Mouse (Mus musculus) right cerebral cortex, adult 2 months (tissue): ENCODE measurements around the gene Saxo1.

ENCODE experiments used
- DNase-seq, 2 experiments: peaks; one replicate each; pipeline ENCODE4 v3.0.0; 2021 to 2022; ENCODE audit warnings: low spot score in 2 of 2

Gene Saxo1

DNA sequence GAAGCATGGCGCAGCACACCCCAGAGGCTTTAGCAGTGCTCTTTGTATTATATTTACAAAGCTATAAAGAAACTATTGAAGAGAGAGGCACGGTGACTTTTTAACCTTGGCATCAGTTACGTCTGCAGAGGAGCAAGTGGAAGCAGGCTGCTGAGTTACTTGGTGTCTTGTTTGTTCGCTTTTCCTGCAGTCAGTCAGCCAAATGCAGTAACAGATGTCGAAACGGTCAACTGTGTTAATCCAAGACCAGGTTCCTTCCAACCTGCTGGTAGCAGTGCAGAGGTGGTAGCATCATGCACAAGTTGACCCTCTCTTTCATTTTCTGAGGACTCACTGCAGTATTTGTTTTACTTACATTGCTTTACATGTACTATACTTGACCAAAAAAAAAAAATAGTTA, 135.5 kb downstream of the Saxo1 start:
- DNase-seq, result no peak

- no peak for DNase-seq
These were observed 141.6 kb downstream of the Saxo1 start for GRCm38 (mm10) chr4:86416401-86417025.

GRCm38 (mm10) chr4:86413388-86413787, 144.7 kb downstream of the Saxo1 start:
- DNase-seq, result no peak

DNA sequence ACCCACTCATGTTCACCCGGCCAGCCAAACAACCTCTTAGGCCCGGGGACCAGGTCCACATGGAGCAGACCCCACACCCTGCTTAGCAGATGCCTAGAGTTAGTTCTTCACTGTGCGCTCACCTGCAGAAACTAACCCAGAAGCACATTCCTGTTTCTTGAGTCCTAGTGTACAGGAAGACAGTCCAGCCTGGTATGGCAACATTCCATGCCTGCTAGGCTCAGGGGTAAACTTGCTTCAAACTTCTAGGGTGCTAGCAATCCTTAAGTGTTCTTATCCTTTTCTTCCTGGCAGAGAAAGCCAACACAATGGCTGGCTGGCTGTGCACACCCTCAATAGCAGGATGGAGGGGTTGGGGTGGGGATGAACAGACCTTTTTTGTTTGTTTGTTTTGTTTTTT, 147.2 kb downstream of the Saxo1 start:
- DNase-seq, result no peak

DNA sequence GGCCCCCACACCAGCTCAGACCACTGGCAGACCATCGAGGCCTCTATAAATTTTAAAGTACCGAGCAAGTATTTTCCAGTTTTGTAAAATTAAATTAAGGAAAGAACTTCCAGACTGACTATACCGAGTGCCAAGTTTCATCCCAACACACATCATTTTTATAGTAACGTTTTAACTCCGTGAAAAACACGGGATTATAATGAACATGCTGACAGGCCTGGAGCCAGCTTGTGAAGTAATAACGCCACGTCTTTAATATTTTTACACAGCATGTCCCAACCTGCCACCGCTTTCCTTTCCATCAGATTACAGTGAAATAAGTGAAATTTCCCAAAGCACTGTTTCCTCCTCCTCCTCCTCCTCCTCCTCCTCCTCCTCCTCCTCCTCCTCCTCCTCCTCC, 149.7 kb downstream of the Saxo1 start:
- no peak for DNase-seq

DNA sequence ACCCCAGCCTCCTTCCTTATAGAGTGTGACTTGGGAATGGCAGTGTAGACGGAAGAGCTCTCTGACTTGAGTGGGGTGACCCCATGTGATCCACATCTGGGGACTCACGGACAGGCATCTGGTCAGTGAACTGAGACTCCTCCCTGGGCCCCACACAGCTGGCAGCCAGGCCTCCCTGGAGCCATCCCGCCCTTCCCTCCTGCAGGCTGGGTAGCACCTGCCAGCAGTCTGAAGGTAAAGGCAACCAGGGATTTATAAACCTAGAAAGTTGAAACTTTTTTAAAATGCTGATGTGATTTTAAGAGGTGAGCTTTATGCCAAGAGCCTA, 151.0 kb downstream of the Saxo1 start:
- DNase-seq, result no peak

DNA sequence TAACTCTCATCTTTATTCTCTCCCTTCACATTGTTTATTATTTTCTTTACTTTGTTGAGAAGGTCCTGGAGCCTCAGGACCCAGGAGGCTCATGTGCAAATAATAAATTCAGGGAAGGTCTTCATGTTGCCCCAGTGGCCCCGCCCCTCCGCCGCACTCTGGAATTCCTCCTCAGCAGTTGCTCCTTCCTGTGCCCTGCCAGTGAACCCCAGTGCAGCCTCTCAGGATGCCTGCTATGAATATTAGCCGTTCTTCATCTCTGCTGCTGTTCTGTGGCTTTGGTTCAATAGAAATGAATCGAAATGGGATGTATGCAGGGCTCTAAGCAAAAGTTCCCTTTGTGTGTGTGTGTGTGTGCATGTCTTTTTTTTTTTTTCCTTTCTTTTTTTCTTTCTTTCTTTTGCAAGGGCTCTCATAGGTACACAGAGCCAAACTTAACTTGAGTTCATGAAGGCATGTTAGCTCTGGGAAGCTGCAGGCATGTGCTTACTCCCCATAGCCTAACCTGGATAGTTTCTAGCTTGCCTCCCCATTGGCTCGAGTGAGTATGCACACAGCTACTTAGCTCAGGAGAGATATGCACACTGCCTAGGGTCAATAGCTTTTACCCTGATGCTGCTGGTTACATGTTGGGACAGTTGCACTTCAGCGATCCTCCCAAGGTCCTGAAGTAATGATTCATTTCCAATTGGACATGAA, 151.5 kb downstream of the Saxo1 start:
- no peak for DNase-seq

DNA sequence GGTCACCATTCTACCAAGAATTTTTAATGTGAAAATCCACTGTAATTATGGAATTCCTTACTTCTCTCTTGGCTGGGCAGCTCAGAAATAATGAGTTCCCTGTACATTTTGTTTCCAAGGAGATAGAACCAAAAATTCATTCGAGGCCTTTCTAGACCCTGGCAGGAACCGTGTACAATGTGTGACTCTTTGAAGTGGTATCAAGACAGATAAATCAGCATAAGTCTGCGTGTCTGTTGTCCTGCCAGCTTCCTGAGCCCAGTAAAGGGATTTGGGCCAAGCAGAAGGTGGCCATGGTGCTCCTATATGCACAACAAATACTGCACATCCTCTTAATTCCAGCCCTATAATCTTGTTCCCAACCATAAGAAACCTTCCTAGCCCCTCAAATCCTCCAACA, 157.0 kb downstream of the Saxo1 start:
- no peak for DNase-seq

GRCm38 (mm10) chr4:86397470-86397869, 160.7 kb downstream of the Saxo1 start:
- DNase-seq, result no peak

DNA sequence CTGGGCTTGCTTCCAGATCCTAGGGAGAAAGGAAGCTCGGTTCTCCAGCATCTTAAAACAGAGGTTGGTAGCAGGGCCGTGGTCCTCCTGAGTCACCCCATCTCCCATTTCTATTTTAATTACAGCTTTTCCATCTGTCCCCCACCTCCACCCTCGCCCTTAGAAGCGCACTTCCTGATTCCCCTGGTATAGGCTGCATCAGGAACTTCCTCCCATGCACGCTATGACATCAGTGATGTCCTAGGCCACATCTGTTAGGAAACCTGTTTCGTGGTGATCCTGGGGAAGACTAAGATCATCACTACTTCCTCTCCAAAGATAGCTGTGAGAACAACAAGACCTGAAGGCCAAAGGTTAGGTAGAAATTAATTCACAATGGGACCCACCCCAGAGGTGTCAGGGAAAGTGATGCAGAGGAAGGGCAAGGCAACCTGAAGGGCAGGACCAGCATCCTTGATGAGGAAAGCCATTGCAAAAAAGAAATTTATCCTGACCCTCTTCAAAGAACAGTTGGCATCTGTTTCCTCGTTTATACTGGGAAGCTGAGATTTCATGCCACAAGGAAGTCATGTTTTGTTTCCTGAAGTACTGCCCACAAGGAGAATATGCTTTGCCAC, 161.3 kb downstream of the Saxo1 start:
- DNase-seq, result no peak

DNA sequence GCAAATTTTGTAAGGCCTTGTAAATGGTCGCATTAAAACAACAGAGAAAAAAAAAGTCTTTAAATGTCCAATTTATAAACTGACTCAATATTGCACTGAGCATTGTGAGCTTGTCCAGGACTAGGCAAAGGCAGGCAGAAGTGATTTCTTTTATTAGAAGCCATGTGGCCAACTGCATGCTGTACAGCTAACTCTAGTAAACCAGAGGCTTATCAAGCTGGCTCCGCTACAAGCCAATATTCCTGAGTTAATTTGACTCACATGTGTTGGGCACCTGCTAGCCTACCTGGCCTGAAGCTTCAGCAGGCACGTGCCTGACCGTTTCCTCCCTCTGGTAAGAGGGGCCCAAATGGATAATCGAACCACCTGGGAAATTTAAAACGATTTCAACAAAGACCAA, 162.5 kb downstream of the Saxo1 start:
- DNase-seq, result no peak
